Mouse (Mus musculus): ENCODE data around the gene Card6. TPM values are rescaled to one million over a fixed set of nuclear protein-coding genes. Genes with fewer than 3 reads are reported as not detected.

Gene Card6
- total RNA-seq, 1 experiment, result 0.18 TPM

- Histone ChIP-seq H3K9me3 (ENCODE audit: control insufficient read depth, insufficient read depth, low read depth, low read length) (no peaks in the 10 kb centered on the region), H3K4me3 (ENCODE audit: insufficient read depth in 1 of 2, low read depth in 1 of 2, low read length in 2 of 2, poor library complexity in 1 of 2, severe bottlenecking in 1 of 2) (no peak overlapping the region), H3K27ac (ENCODE audit: insufficient read depth, low read depth, low read length, poor library complexity, severe bottlenecking) (no peak overlapping the region), H3K4me1 (ENCODE audit: control insufficient read depth in 2 of 2, insufficient read depth in 2 of 2, low read length in 2 of 2, poor library complexity in 1 of 2) (peaks cover 0 to 2% of the 10 kb centered on the region in 2 experiments; a peak in 1 of 4 replicates), H3K36me3 (ENCODE audit: control insufficient read depth, insufficient read depth, low read length, poor library complexity, severe bottlenecking) (peaks cover 4% of the 10 kb centered on the region; the same call in 1 of the 2 replicates), H3K9ac (ENCODE audit: insufficient read depth, low read depth, low read length, poor library complexity, severe bottlenecking) (no peak overlapping the region)
- TF ChIP-seq ZNF384 (IDR thresholded peaks at IDR 0.05; ENCODE audit: low read depth, low read length) (no peak), MAFK (IDR thresholded peaks at IDR 0.05; ENCODE audit: insufficient read depth, low read depth, low read length) (no peak), CHD2 (IDR thresholded peaks at IDR 0.05; ENCODE audit: low read depth, low read length) (no peak), ZC3H11A (IDR thresholded peaks at IDR 0.05; ENCODE audit: borderline replicate concordance, low read depth, low read length) (no peak), HCFC1 (IDR thresholded peaks at IDR 0.05; ENCODE audit: borderline replicate concordance, insufficient read depth, low read length) (no peak)
- no peak for DNase-seq (ENCODE audit: low read depth, low spot score)
- in situ Hi-C loops (cut with MboI; ENCODE audit: low sequenced_read_pairs in 2 of 2, unreplicated experiment in 2 of 2), result no loop called here
Observed at GRCm38 (mm10) chr15:5129111-5129805, 20.9 kb upstream of the Card6 start.

GRCm38 (mm10) chr15:5128176-5128940, 20.0 kb upstream of the Card6 start:
- DNase-seq (ENCODE audit: low read depth, low spot score), result no peak
- in situ Hi-C loops (cut with MboI; ENCODE audit: low sequenced_read_pairs in 2 of 2, unreplicated experiment in 2 of 2), result no loop called here
- H3K9ac ChIP-seq (ENCODE audit: insufficient read depth, low read depth, low read length, poor library complexity, severe bottlenecking), result no peak overlapping the region
- H3K36me3 ChIP-seq (ENCODE audit: control insufficient read depth, insufficient read depth, low read length, poor library complexity, severe bottlenecking), result peaks cover 6% of the 10 kb centered on the region; the same call in 1 of the 2 replicates
- no peaks in the 10 kb centered on the region for H3K9me3 ChIP-seq (ENCODE audit: control insufficient read depth, insufficient read depth, low read depth, low read length)
- peaks cover 0 to 2% of the 10 kb centered on the region in 2 experiments; a peak in 1 of 4 replicates for H3K4me1 ChIP-seq (ENCODE audit: control insufficient read depth in 2 of 2, insufficient read depth in 2 of 2, low read length in 2 of 2, poor library complexity in 1 of 2)
- H3K4me3 ChIP-seq (ENCODE audit: insufficient read depth in 1 of 2, low read depth in 1 of 2, low read length in 2 of 2, poor library complexity in 1 of 2, severe bottlenecking in 1 of 2), result no peak overlapping the region
- TF ChIP-seq ZC3H11A (IDR thresholded peaks at IDR 0.05; ENCODE audit: borderline replicate concordance, low read depth, low read length) (no peak), HCFC1 (IDR thresholded peaks at IDR 0.05; ENCODE audit: borderline replicate concordance, insufficient read depth, low read length) (no peak), MAFK (IDR thresholded peaks at IDR 0.05; ENCODE audit: insufficient read depth, low read depth, low read length) (no peak), ZNF384 (IDR thresholded peaks at IDR 0.05; ENCODE audit: low read depth, low read length) (no peak), CHD2 (IDR thresholded peaks at IDR 0.05; ENCODE audit: low read depth, low read length) (no peak)
- H3K27ac ChIP-seq (ENCODE audit: insufficient read depth, low read depth, low read length, poor library complexity, severe bottlenecking), result no peak overlapping the region

GRCm38 (mm10) chr15:5127487-5127886, 19.1 kb upstream of the Card6 start:
- Histone ChIP-seq H3K9ac (ENCODE audit: insufficient read depth, low read depth, low read length, poor library complexity, severe bottlenecking) (no peak overlapping the region), H3K4me1 (ENCODE audit: control insufficient read depth in 2 of 2, insufficient read depth in 2 of 2, low read length in 2 of 2, poor library complexity in 1 of 2) (no peaks in the 10 kb centered on the region), H3K4me3 (ENCODE audit: insufficient read depth in 1 of 2, low read depth in 1 of 2, low read length in 2 of 2, poor library complexity in 1 of 2, severe bottlenecking in 1 of 2) (no peak overlapping the region), H3K9me3 (ENCODE audit: control insufficient read depth, insufficient read depth, low read depth, low read length) (no peaks in the 10 kb centered on the region), H3K27ac (ENCODE audit: insufficient read depth, low read depth, low read length, poor library complexity, severe bottlenecking) (no peak overlapping the region), H3K36me3 (ENCODE audit: control insufficient read depth, insufficient read depth, low read length, poor library complexity, severe bottlenecking) (peaks cover 9% of the 10 kb centered on the region; the same call in 1 of the 2 replicates)
- in situ Hi-C loops (cut with MboI; ENCODE audit: low sequenced_read_pairs in 2 of 2, unreplicated experiment in 2 of 2), result no loop called here
- TF ChIP-seq ZC3H11A (IDR thresholded peaks at IDR 0.05; ENCODE audit: borderline replicate concordance, low read depth, low read length), result no peak
- TF ChIP-seq ZNF384 (IDR thresholded peaks at IDR 0.05; ENCODE audit: low read depth, low read length), result no peak
- TF ChIP-seq HCFC1 (IDR thresholded peaks at IDR 0.05; ENCODE audit: borderline replicate concordance, insufficient read depth, low read length), result no peak
- TF ChIP-seq MAFK (IDR thresholded peaks at IDR 0.05; ENCODE audit: insufficient read depth, low read depth, low read length), result no peak
- TF ChIP-seq CHD2 (IDR thresholded peaks at IDR 0.05; ENCODE audit: low read depth, low read length), result no peak
- no peak for DNase-seq (ENCODE audit: low read depth, low spot score)

- Histone ChIP-seq H3K9me3 (ENCODE audit: control insufficient read depth, insufficient read depth, low read depth, low read length) (no peaks in the 10 kb centered on the region), H3K4me1 (ENCODE audit: control insufficient read depth in 2 of 2, insufficient read depth in 2 of 2, low read length in 2 of 2, poor library complexity in 1 of 2) (no peaks in the 10 kb centered on the region), H3K4me3 (ENCODE audit: insufficient read depth in 1 of 2, low read depth in 1 of 2, low read length in 2 of 2, poor library complexity in 1 of 2, severe bottlenecking in 1 of 2) (no peak overlapping the region), H3K9ac (ENCODE audit: insufficient read depth, low read depth, low read length, poor library complexity, severe bottlenecking) (no peak overlapping the region), H3K36me3 (ENCODE audit: control insufficient read depth, insufficient read depth, low read length, poor library complexity, severe bottlenecking) (peaks cover 10% of the 10 kb centered on the region; the same call in 1 of the 2 replicates), H3K27ac (ENCODE audit: insufficient read depth, low read depth, low read length, poor library complexity, severe bottlenecking) (no peak overlapping the region)
- TF ChIP-seq ZNF384 (IDR thresholded peaks at IDR 0.05; ENCODE audit: low read depth, low read length) (no peak), MAFK (IDR thresholded peaks at IDR 0.05; ENCODE audit: insufficient read depth, low read depth, low read length) (no peak), ZC3H11A (IDR thresholded peaks at IDR 0.05; ENCODE audit: borderline replicate concordance, low read depth, low read length) (no peak), CHD2 (IDR thresholded peaks at IDR 0.05; ENCODE audit: low read depth, low read length) (no peak), HCFC1 (IDR thresholded peaks at IDR 0.05; ENCODE audit: borderline replicate concordance, insufficient read depth, low read length) (no peak)
- in situ Hi-C loops (cut with MboI; ENCODE audit: low sequenced_read_pairs in 2 of 2, unreplicated experiment in 2 of 2), result no loop called here
- no peak for DNase-seq (ENCODE audit: low read depth, low spot score)
Observed at GRCm38 (mm10) chr15:5126456-5126855, 18.1 kb upstream of the Card6 start.
